Mouse (Mus musculus) G1E (cell line): ENCODE results near the gene Hist1h2ae. TPM values are rescaled to one million over a fixed set of nuclear protein-coding genes. Genes with fewer than 3 reads are reported as not detected.
"Not testable (repeated sequence)": the region's sequence is repeated elsewhere in the genome, so short reads cannot be mapped to it uniquely, and the experiment has no call there.

Experiments
- ATAC-seq: 2 replicates; pipeline ENCODE4 v1.8.0; 2016; ENCODE audit warnings: mild to moderate bottlenecking; ENCODE audit not compliant: insufficient number of reproducible peaks, poor library complexity, low FRiP score, severe bottlenecking; ENCODE audit errors: extremely low read depth
- DNase-seq: peaks from one replicate; pipeline ENCODE4 v3.0.0; 2012; ENCODE audit warnings: low spot score
- H3K27me3 ChIP-seq: 2 replicates; pipeline ENCODE4 v1.6.1; 2012; ENCODE audit warnings: mild to moderate bottlenecking, low read length, inconsistent platforms; ENCODE audit not compliant: insufficient read depth
- H3K36me3 ChIP-seq: replicated peaks from 2 replicates; pipeline ENCODE3; 2012; ENCODE audit warnings: mild to moderate bottlenecking, inconsistent platforms
- H3K4me1 ChIP-seq: 2 replicates; pipeline ENCODE4 v1.6.1; 2012; ENCODE audit warnings: low read depth, low read length, inconsistent platforms, mixed read lengths; ENCODE audit not compliant: insufficient read depth
- H3K4me3 ChIP-seq: 2 replicates; pipeline ENCODE4 v1.5.1; 2012; ENCODE audit warnings: low read depth, mild to moderate bottlenecking, inconsistent platforms, low read length, moderate library complexity, mixed read lengths
- H3K9me3 ChIP-seq: replicated peaks from 2 replicates; pipeline ENCODE4 v1.6.1; 2012; ENCODE audit warnings: inconsistent platforms
- CTCF ChIP-seq: IDR thresholded peaks from 2 replicates; pipeline ENCODE4 v1.5.1; 2012; ENCODE audit warnings: low read depth, low read length, inconsistent platforms, mixed read lengths
- GATA1 ChIP-seq: IDR thresholded peaks from 2 replicates; pipeline ENCODE4 v1.6.1; 2012; ENCODE audit warnings: borderline replicate concordance, low read length, inconsistent platforms, mixed read lengths
- GATA2 ChIP-seq: IDR thresholded peaks from 2 replicates; pipeline ENCODE4 v1.6.1; 2012; ENCODE audit warnings: low read depth, low read length, inconsistent platforms, borderline replicate concordance
- POLR2AphosphoS5 ChIP-seq: IDR thresholded peaks from 2 replicates; pipeline ENCODE4 v1.6.1; 2012; ENCODE audit warnings: low read depth, low read length, inconsistent platforms; ENCODE audit not compliant: insufficient replicate concordance
- TAL1 ChIP-seq: conservative IDR thresholded peaks from 2 replicates; pipeline ENCODE4 v1.6.1; 2012; ENCODE audit warnings: low read depth, low read length, inconsistent platforms, mixed read lengths
- polyA plus RNA-seq: library from polyadenylated mRNA; stranded (reverse); fragments of >175 nt; gene quantifications from 2 replicates; pipeline ENCODE4 v1.2.3, GENCODE M21; 2012
- total RNA-seq, 2 experiments: library from RNA; stranded (forward) in 1 of 2; stranded (reverse) in 1 of 2; fragments of 200-1000 nt in 1 of 2; fragments of >200 nt in 1 of 2; fragmentation: Nextera tagmentation in 1 of 2; gene quantifications; 2 replicates each; pipeline ENCODE4 v1.2.3; 2014 to 2017

Hist1h2ae gene
- total and polyA plus RNA-seq, 3 experiments = 31.2 to 258 (median 81.0) TPM

DNA sequence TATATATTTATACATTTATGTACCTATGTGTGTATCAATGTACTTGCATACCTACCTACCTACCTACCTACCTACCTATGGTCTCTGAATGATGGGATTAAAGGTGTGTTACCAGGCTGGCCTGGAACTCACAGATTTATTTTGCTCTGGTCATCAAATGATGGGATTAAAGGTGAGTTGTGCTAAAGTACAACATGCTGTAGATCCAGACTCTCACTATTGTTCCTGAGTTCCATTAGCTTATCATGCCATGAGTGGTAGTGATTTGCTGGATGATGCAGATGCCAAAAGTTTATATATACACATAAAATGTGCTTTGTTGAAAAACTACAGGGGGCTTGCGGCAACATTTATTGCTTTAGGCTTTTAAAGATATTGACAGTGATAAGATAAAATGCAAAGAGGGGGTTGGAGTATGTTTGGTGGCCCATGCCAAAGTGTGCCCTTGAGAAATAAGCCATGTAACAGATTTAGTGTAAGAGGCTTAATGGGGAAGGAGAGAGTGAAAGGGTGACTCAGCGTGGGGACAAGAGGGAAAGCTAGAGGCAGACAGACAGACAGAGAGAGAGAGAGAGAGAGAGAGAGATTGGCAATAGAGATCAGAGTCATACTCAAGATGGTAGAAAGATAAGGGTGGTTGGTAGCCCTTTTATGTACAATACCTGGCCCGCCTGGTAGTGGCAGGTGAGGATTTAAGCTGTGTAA is 33.9 kb downstream of the Hist1h2ae start:
- ATAC-seq (no peak), DNase-seq (no peak)
- H3K4me1 ChIP-seq = peaks cover 26% of the 10 kb centered on the region

GRCm38 (mm10) chr13:23536076-23536822 is 34.8 kb downstream of the Hist1h2ae start:
- TF ChIP-seq POLR2AphosphoS5 (peak; percentile 97; the same call in 1 of the 2 replicates), CTCF (no peak)
- no peaks in the 10 kb centered on the region for H3K9me3 ChIP-seq
- H3K4me3 ChIP-seq = peak overlapping the region; percentile 71
- H3K4me1 ChIP-seq = peaks cover 28% of the 10 kb centered on the region
- no peak for ATAC-seq
- no peak for DNase-seq
- H3K36me3 ChIP-seq = no peaks in the 10 kb centered on the region
- H3K27me3 ChIP-seq = no peaks in the 10 kb centered on the region

More for the DNA sequence above, 33.9 kb downstream of the Hist1h2ae start:
- H3K36me3 ChIP-seq = no peaks in the 10 kb centered on the region
- no peak overlapping the region for H3K4me3 ChIP-seq
- H3K27me3 ChIP-seq = no peaks in the 10 kb centered on the region
- H3K9me3 ChIP-seq = no peaks in the 10 kb centered on the region
- TF ChIP-seq TAL1 (no peak), GATA2 (no peak), CTCF (no peak), POLR2AphosphoS5 (peak; percentile 61; the same call in 1 of the 2 replicates), GATA1 (no peak)

- Histone ChIP-seq H3K4me1 (peaks cover 24% of the 10 kb centered on the region), H3K4me3 (peak within 1 kb of the TSS; percentile 71)
- DNase-seq = peak; percentile 91
- H3K27me3 ChIP-seq, H3K9me3 ChIP-seq, H3K36me3 ChIP-seq: not testable (repeated sequence)
- ATAC-seq = peak; percentile 77
- peak; percentile 97 for TF ChIP-seq POLR2AphosphoS5
Observed at GRCm38 (mm10) chr13:23535137-23536075, 35.6 kb downstream of the Hist1h2ae start, which contains the start of gene Hist1h3g. TSS of gene Hist1h3g (plus strand) at chr13:23535422.

- TF ChIP-seq TAL1 = no peak
- TF ChIP-seq POLR2AphosphoS5 = peak; percentile 83; the same call in 1 of the 2 replicates
- H3K36me3 ChIP-seq = no peaks in the 10 kb centered on the region
- H3K4me1 ChIP-seq = peaks cover 23% of the 10 kb centered on the region
- H3K27me3 ChIP-seq = no peaks in the 10 kb centered on the region
- peak; percentile 26 for DNase-seq
- H3K9me3 ChIP-seq = no peaks in the 10 kb centered on the region
- no peak for ATAC-seq
- peak overlapping the region; percentile 71 for H3K4me3 ChIP-seq
Observed at GRCm38 (mm10) chr13:23534368-23535131, 36.5 kb downstream of the Hist1h2ae start.

GRCm38 (mm10) chr13:23533560-23534367 is 37.3 kb downstream of the Hist1h2ae start, which contains the start of gene Hist1h2af:
TSS of gene Hist1h2af (plus strand) at chr13:23533906.
- H3K4me1 ChIP-seq = peaks cover 28% of the 10 kb centered on the region
- not testable (repeated sequence) for H3K9me3 ChIP-seq, H3K27me3 ChIP-seq, H3K36me3 ChIP-seq
- DNase-seq = peak; percentile 65
- ATAC-seq = peak; percentile 48
- H3K4me3 ChIP-seq = peak within 1 kb of the TSS; percentile 71
